Mouse (Mus musculus) yolk sac, embryonic 10.5 days (tissue): ENCODE data around the gene Gm2000.

Experiments used
- DNase-seq: peaks from one replicate; pipeline ENCODE4 v3.0.0-alpha.2; 2017; ENCODE audit warnings: low spot score

Gene Gm2000

DNA sequence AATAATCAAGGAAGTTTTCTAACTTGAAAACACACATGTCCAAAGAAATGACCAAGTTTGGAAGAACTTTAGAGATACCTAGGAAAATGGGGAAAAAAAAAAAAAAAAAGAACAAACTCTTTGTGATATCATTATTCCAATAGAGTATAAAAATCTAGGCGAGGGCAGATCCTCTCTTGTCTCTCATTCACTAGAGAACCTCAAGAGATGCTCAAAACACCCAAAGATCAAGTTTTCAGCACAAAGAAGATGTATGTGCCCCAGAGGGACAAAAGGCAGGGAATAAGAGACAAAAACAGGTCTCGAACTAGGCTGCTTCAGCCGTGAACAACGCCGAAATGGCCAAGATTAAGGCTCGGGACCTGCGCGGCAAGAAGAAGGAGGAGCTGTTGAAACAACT is at the start of gene Gm2000:
Gene Gm2000, plus strand, starts transcription at position 301 of the 400 bp plus-strand sequence.
- DNase-seq = no peak

DNA sequence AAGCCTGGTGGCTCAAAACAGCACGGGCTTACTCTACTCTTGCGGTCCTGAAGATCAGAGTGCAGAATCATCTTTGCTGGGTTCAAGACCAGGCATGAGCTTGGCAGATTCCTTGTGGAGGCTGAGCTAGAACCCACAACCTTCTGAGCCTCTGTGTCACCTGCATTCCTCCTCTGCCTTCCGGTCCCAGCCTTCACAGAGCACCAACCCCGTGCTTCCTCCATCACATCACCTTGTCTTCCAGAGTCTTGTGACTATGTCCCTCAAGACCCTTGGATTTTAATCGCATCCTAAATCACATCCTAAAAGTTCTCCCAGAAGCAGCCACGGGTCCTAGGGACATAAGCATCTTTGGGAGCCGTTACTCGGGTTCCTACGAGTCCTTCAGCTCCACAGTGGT is 42.7 kb upstream of the Gm2000 start:
- DNase-seq = no peak

DNA sequence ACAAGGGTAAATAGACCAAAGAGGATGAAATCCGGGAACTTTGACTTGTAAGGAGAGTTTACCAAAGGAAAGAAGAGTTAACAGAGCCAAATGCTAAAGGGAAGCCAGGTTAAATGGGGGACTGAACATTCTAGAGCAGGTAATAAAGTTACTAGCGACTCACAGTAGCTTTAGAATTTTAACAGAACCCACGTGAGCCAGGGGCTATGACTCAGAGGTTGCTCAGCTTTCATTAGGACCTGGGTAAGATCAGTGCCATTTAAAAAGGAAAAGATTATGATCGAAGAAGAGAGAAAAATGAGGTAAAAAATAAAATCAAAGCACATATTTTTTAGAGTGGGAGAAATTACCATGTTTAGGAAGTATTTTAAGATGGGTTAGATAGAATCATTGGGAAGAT is 25.0 kb upstream of the Gm2000 start:
- DNase-seq = no peak

DNA sequence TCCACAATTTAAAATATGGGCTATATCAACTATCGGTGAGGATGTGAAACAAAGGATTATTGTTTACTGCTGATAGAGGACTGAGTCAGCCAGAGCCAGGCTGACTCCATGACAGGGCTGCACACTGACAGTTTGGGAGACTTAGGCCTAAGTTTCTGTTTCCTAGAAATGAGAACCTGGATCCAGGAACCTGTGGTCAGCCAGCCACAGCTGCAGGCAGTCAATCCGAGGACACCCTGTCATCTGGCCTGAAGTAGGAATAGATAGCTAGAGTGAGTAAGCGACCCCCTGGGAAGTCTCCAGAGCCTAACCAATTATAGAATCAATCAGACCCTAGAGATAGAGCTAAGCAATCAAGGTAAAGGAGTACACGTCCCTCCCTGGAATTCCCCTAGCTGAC is 21.4 kb upstream of the Gm2000 start:
- no peak for DNase-seq

DNA sequence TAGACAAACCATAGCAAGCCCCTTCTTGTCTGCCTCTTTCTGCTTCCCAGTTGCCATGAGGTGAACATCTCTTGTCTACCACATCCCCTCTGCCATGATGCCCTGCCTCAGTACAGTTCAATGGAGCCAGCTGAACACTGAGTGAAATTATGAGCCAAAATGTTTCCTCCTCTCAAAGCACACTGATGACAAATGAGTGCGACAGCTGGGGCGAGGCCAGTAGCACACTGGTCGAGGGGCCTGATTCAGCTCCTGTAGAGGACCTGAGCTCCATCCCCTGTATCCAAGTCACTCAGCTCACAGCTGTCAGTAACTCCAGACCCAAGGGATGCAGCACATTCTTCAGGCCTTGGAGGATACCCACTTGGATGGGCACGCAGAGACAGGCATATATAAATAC is 20.2 kb upstream of the Gm2000 start:
- DNase-seq = no peak

- no peak for DNase-seq
Measured at GRCm38 (mm10) chr1:156349031-156349430, 16.8 kb upstream of the Gm2000 start.

DNA sequence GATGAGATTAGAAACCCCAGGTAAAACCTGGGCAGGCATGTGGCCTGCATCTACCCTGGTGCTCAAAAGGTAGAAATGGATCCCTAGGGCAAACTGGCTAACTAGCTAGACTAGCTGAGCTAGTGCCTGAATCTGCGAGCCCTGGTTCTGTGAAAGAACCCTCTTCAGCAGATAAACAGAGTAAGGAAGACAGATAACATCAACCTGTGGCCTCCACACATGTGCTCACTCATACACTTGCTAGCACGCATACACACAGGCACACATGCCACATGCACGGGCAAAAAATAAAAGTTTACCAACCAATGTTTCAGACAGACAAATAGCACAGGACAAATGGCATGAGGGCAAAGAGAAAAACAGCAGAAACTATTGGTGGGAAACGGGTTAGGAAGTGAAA is 15.4 kb upstream of the Gm2000 start:
- DNase-seq = no peak

DNA sequence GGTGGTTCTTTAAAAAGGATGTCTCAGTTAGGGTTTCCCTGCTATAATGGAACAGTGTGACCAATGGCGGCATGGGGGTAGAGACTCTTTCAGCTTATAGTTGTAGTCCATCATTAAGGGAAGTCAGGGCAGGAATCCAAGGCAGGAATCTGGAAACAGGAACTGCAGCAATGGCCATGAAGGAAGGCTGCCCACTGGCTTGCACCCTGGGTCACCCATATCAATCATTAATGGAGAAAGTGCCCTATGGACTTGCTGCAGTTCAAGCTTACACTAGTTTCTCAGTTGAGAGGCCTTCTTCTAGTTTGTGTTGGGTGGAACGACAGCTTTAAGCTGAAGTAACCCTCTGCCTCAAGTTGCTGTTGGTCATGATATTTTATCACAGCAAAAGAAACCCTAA is 13.4 kb upstream of the Gm2000 start:
- DNase-seq = peak; percentile 42

DNA sequence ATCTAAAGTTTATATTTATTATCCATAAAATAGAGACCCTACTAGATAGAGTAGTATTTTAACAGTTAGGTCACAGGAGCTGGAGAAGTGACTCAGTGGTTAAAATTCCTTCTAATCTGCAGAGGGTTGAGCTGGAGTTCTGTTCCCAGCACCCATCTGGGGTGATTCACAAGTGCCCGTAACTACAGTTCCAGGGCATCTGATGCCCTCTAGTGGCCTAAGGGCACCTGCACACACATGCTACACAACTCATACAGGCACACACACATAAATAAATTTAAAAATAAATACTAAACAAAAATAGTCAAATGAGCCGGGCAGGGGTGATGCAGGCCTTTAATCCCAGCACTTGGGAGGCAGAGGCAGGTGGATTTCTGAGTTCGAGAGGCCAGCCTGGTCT is 15.4 kb downstream of the Gm2000 start:
- DNase-seq = no peak

GRCm38 (mm10) chr1:156386232-156386631 is 20.4 kb downstream of the Gm2000 start:
- no peak for DNase-seq

GRCm38 (mm10) chr1:156386880-156387279 is 21.0 kb downstream of the Gm2000 start:
- DNase-seq = no peak

- DNase-seq = no peak
Measured at GRCm38 (mm10) chr1:156393148-156393547, 27.3 kb downstream of the Gm2000 start.

- DNase-seq = peak; percentile 22
Measured at GRCm38 (mm10) chr1:156400159-156400558, 34.3 kb downstream of the Gm2000 start.

GRCm38 (mm10) chr1:156402491-156402890 is 36.7 kb downstream of the Gm2000 start:
- DNase-seq = peak; percentile 44

GRCm38 (mm10) chr1:156403251-156403650 is 37.4 kb downstream of the Gm2000 start:
- DNase-seq = no peak

DNA sequence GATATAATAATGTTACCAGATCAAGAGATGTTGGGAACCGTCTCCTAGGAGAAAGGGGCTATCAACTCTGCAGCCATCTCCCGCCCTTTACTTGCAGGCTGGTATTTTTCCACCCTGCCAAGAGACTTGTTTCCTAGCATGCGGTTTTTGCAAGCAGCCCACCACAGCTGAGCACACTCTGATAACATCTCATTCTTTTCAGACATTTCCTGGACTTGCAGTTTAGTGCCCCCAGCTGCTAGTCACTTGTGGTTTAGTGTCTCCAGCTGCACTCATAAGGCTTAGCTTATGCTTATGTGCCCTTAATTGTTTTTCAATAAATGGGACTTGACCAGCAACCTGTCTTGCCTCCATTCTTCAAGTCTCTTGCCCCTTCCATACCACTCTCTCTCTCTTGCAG is 42.2 kb downstream of the Gm2000 start:
- no peak for DNase-seq

DNA sequence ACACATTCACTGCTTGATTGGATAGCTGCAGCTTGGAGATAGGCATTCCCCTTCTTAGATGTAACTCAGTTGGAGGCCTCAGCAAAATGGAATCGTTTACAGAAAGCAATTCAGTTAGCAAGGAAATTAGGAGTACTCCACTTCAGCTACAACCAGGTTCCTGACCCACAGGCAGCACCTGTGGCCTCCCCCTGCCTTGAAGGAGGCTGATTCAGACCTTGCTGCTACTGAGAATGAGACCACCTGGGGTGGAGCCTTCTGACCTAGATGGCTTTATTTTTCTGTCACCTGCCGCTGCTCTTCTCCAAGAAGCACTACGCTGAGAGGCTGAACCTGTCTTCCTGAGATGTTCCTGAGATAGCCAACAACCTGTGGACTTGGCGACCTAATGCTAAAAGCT is 42.7 kb downstream of the Gm2000 start:
- no peak for DNase-seq
